Mouse (Mus musculus): Measurements from ENCODE around the gene Tmub2. TPM values are rescaled to one million over a fixed set of nuclear protein-coding genes. Genes with fewer than 3 reads are reported as not detected.

Gene Tmub2
- polyA plus RNA-seq, 1 experiment from 2014 or later = 83.4 TPM

GRCm38 (mm10) chr11:102295598-102296471 is 11.1 kb downstream of the Tmub2 start:
- peak overlapping the region; percentile 99 for H3K27ac ChIP-seq
- peak overlapping the region; percentile 88 for H3K4me3 ChIP-seq (replicated peaks)
- peak; percentile 48 for ATAC-seq
- 1% methylated on average over 42 of the region's 73 CpGs for WGBS
- H3K36me3 ChIP-seq = peaks cover 35% of the 10 kb centered on the region
- H3K9ac ChIP-seq (replicated peaks) = peak overlapping the region; percentile 97
- H3K9me3 ChIP-seq = no peaks in the 10 kb centered on the region
- peak overlapping the region; percentile 93 for H3K4me2 ChIP-seq (replicated peaks)
- H3K27me3 ChIP-seq = no peaks in the 10 kb centered on the region
- H3K4me1 ChIP-seq (replicated peaks) = peaks cover 33% of the 10 kb centered on the region

- under 1% methylated on average over 45 of the region's 125 CpGs for WGBS
- Histone ChIP-seq H3K4me3 (replicated peaks) (peak within 1 kb of the TSS; percentile 88), H3K4me1 (replicated peaks) (peaks cover 30% of the 10 kb centered on the region), H3K9me3 (no peaks in the 10 kb centered on the region), H3K4me2 (replicated peaks) (peak within 1 kb of the TSS; percentile 93), H3K36me3 (peaks cover 25% of the 10 kb centered on the region), H3K9ac (replicated peaks) (peak within 1 kb of the TSS; percentile 97), H3K27me3 (no peaks in the 10 kb centered on the region), H3K27ac (peak within 1 kb of the TSS; percentile 99)
- peak; percentile 95 for ATAC-seq
Measured at GRCm38 (mm10) chr11:102296491-102297472, 12.1 kb downstream of the Tmub2 start, which contains the start of gene Atxn7l3. TSS of gene Atxn7l3 (minus strand) at chr11:102296631.

GRCm38 (mm10) chr11:102297577-102298556 is 13.1 kb downstream of the Tmub2 start:
- Histone ChIP-seq H3K27ac (peak overlapping the region; percentile 99), H3K4me1 (replicated peaks) (peaks cover 30% of the 10 kb centered on the region), H3K36me3 (peaks cover 15% of the 10 kb centered on the region), H3K27me3 (no peaks in the 10 kb centered on the region), H3K4me3 (replicated peaks) (peak overlapping the region; percentile 88), H3K9ac (replicated peaks) (peak overlapping the region; percentile 73), H3K4me2 (replicated peaks) (peak overlapping the region; percentile 93), H3K9me3 (no peaks in the 10 kb centered on the region)
- peak; percentile 46 for ATAC-seq
- 28% methylated on average over 27 of the region's 27 CpGs for WGBS

- 7% methylated on average over 1 of the region's 1 CpGs for WGBS
- H3K36me3 ChIP-seq = no peaks in the 10 kb centered on the region
- H3K27me3 ChIP-seq = no peaks in the 10 kb centered on the region
- no peaks in the 10 kb centered on the region for H3K9me3 ChIP-seq
- H3K4me2 ChIP-seq (replicated peaks) = no peak overlapping the region
- H3K4me1 ChIP-seq (replicated peaks) = peaks cover 18% of the 10 kb centered on the region
- no peak for ATAC-seq
- H3K27ac ChIP-seq = no peak overlapping the region
- H3K9ac ChIP-seq (replicated peaks) = no peak overlapping the region
- no peak overlapping the region for H3K4me3 ChIP-seq (replicated peaks)
Measured at GRCm38 (mm10) chr11:102299839-102300238, 15.1 kb downstream of the Tmub2 start.

GRCm38 (mm10) chr11:102304141-102304540 is 19.4 kb downstream of the Tmub2 start:
- no peaks in the 10 kb centered on the region for H3K27me3 ChIP-seq
- H3K9me3 ChIP-seq = no peaks in the 10 kb centered on the region
- H3K4me2 ChIP-seq (replicated peaks) = no peak overlapping the region
- H3K4me3 ChIP-seq (replicated peaks) = no peak overlapping the region
- H3K36me3 ChIP-seq = peaks cover 26% of the 10 kb centered on the region
- WGBS = 54% methylated on average over 2 of the region's 2 CpGs
- no peak overlapping the region for H3K9ac ChIP-seq (replicated peaks)
- H3K27ac ChIP-seq = no peak overlapping the region
- peaks cover 5% of the 10 kb centered on the region for H3K4me1 ChIP-seq (replicated peaks)
- no peak for ATAC-seq

- 63% methylated on average over 2 of the region's 3 CpGs for WGBS
- Histone ChIP-seq H3K9me3 (no peaks in the 10 kb centered on the region), H3K36me3 (peaks cover 37% of the 10 kb centered on the region), H3K27me3 (no peaks in the 10 kb centered on the region), H3K9ac (replicated peaks) (no peak overlapping the region), H3K4me2 (replicated peaks) (no peak overlapping the region), H3K4me1 (replicated peaks) (peaks cover 14% of the 10 kb centered on the region), H3K27ac (no peak overlapping the region), H3K4me3 (replicated peaks) (no peak overlapping the region)
- no peak for ATAC-seq
Measured at GRCm38 (mm10) chr11:102305359-102305758, 20.6 kb downstream of the Tmub2 start.

GRCm38 (mm10) chr11:102308104-102308503 is 23.4 kb downstream of the Tmub2 start:
- H3K4me1 ChIP-seq (replicated peaks) = peaks cover 24% of the 10 kb centered on the region
- H3K36me3 ChIP-seq = peaks cover 63% of the 10 kb centered on the region
- H3K27me3 ChIP-seq = no peaks in the 10 kb centered on the region
- H3K4me2 ChIP-seq (replicated peaks) = no peak overlapping the region
- H3K27ac ChIP-seq = no peak overlapping the region
- H3K9ac ChIP-seq (replicated peaks) = no peak overlapping the region
- 85% methylated on average over 9 of the region's 9 CpGs for WGBS
- no peak overlapping the region for H3K4me3 ChIP-seq (replicated peaks)
- no peak for ATAC-seq
- no peaks in the 10 kb centered on the region for H3K9me3 ChIP-seq

GRCm38 (mm10) chr11:102308979-102309378 is 24.2 kb downstream of the Tmub2 start:
- peak; percentile 93 for ATAC-seq
- H3K4me2 ChIP-seq (replicated peaks) = peak overlapping the region; percentile 50
- H3K9me3 ChIP-seq = no peaks in the 10 kb centered on the region
- peak overlapping the region; percentile 27 for H3K4me3 ChIP-seq (replicated peaks)
- peak overlapping the region; percentile 8; the same call in 1 of the 2 replicates for H3K9ac ChIP-seq (replicated peaks)
- under 1% methylated on average over 27 of the region's 27 CpGs for whole genome bisulfite sequencing
- peak overlapping the region; percentile 57 for H3K27ac ChIP-seq
- no peaks in the 10 kb centered on the region for H3K27me3 ChIP-seq
- H3K4me1 ChIP-seq (replicated peaks) = peaks cover 24% of the 10 kb centered on the region
- peaks cover 72% of the 10 kb centered on the region for H3K36me3 ChIP-seq

- Histone ChIP-seq H3K4me1 (replicated peaks) (peaks cover 28% of the 10 kb centered on the region), H3K4me3 (replicated peaks) (peak overlapping the region; percentile 27), H3K9me3 (no peaks in the 10 kb centered on the region), H3K9ac (replicated peaks) (no peak overlapping the region; the same call in 1 of the 2 replicates), H3K4me2 (replicated peaks) (peak overlapping the region; percentile 50), H3K27ac (peak overlapping the region; percentile 57), H3K36me3 (peaks cover 82% of the 10 kb centered on the region), H3K27me3 (no peaks in the 10 kb centered on the region)
- WGBS = 89% methylated on average over 22 of the region's 22 CpGs
- no peak for ATAC-seq
Measured at GRCm38 (mm10) chr11:102309821-102310617, 25.3 kb downstream of the Tmub2 start.
